Mouse (Mus musculus) erythroblast, embryonic 14.5 days (primary cell): ENCODE measurements around the gene Plekha8.

Experiments used
- GATA1 ChIP-seq: IDR thresholded peaks from 2 replicates; pipeline ENCODE4 v1.6.1; 2012; ENCODE audit warnings: low read length, inconsistent platforms, mixed read lengths
- TAL1 ChIP-seq: IDR thresholded peaks from 3 replicates; pipeline ENCODE4 v1.6.1; 2012; ENCODE audit warnings: low read length, inconsistent platforms, mixed read lengths

DNA sequence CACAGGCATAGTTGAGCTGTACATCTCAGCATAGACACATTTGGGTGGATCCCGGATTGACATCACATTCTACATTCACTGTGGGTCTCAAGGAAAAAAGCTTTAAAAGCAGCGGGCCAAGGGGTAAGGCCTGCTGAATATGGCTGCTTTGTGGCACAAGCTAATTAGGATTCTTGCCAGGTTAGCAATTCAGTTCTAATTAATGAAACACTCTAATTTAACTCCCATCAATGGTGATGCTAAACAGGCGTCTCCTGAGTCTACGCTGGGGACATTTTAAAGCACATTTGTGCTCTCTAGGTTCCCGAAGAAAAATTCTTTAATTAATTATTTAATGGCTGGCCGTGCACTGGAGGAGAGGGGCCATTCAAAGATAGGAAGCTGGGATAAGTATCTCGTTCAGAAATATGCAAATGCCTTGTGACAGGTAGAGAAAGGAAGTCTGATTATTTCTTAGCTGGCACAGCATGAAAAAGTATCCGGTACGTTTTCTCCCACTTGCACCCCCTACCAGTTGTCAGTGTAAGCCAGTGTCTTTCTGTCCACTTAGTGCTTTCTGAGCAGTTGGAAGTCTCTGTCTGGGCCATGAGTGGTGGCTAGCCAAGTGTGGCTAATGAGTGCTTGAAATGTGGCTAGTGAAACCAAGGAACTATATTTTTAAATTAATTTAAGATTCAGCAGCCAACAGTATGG lies 42.0 kb upstream of the Plekha8 start:
- TF ChIP-seq GATA1 (no peak), TAL1 (no peak)
